Mouse (Mus musculus) heart, embryonic 13.5 days (tissue): ENCODE results near the gene Klrb1f. TPM values are rescaled to one million over a fixed set of nuclear protein-coding genes. Genes with fewer than 3 reads are reported as not detected.

Experiments
- ATAC-seq: fragments of 200-750 bp; cut with Nextera tagmentation; 2 replicates; pipeline ENCODE4 v1.8.0; 2017; ENCODE audit warnings: moderate TSS enrichment; ENCODE audit not compliant: insufficient number of reproducible peaks, low FRiP score, low TSS enrichment; ENCODE audit errors: extremely low read depth
- H3K27ac ChIP-seq: fragments of 300-500 bp; sonication (generic); replicated peaks from 2 replicates; pipeline ENCODE4 v1.5.1; 2015; ENCODE audit warnings: moderate library complexity, mild to moderate bottlenecking, inconsistent platforms
- H3K27me3 ChIP-seq: fragments of 300-500 bp; sonication (generic); replicated peaks from 2 replicates; pipeline ENCODE4 v1.6.1; 2015; ENCODE audit warnings: mild to moderate bottlenecking, inconsistent platforms
- H3K36me3 ChIP-seq: fragments of 300-500 bp; sonication (generic); 2 replicates; pipeline ENCODE4 v1.6.1; 2015; ENCODE audit warnings: mild to moderate bottlenecking, inconsistent platforms
- H3K4me1 ChIP-seq: fragments of 300-500 bp; sonication (generic); 2 replicates; pipeline ENCODE4 v1.6.1; 2015; ENCODE audit warnings: inconsistent platforms
- H3K4me2 ChIP-seq: fragments of 300-500 bp; sonication (generic); 2 replicates; pipeline ENCODE4 v1.6.1; 2015; ENCODE audit warnings: inconsistent platforms, mild to moderate bottlenecking, moderate library complexity
- H3K4me3 ChIP-seq: fragments of 300-500 bp; sonication (generic); 2 replicates; pipeline ENCODE4 v1.5.1; 2015; ENCODE audit warnings: moderate library complexity, mild to moderate bottlenecking, inconsistent platforms
- H3K9ac ChIP-seq: fragments of 300-500 bp; sonication (generic); 2 replicates; pipeline ENCODE4 v1.6.1; 2015; ENCODE audit warnings: inconsistent platforms, mild to moderate bottlenecking, moderate library complexity
- H3K9me3 ChIP-seq: fragments of 300-500 bp; sonication (generic); 2 replicates; pipeline ENCODE4 v1.6.1; 2016; ENCODE audit warnings: inconsistent platforms
- WGBS: fragments of 180-500 bp; shearing (Covaris S2); methylation state at CpG from one replicate; pipeline ENCODE4 v1.1.7; 2015; ENCODE audit warnings: mixed read lengths; 5-methylcytosine and 5-hydroxymethylcytosine counted together
- polyA plus RNA-seq: library from polyadenylated mRNA; unstranded; fragments of >200 nt; fragmentation: Nextera tagmentation; extraction: Ambion mirVana; gene quantifications from 2 replicates; pipeline ENCODE4 v1.2.1, GENCODE M21; 2015

The Klrb1f gene
- polyA plus RNA-seq, 1 experiment from 2014 or later, result not detected

- Histone ChIP-seq H3K4me3 (no peak overlapping the region), H3K9me3 (no peaks in the 10 kb centered on the region), H3K4me1 (no peaks in the 10 kb centered on the region), H3K27ac (no peak overlapping the region), H3K27me3 (no peaks in the 10 kb centered on the region), H3K4me2 (no peak overlapping the region), H3K9ac (no peak overlapping the region), H3K36me3 (no peaks in the 10 kb centered on the region)
- WGBS, result 78% methylated on average over 8 of the region's 8 CpGs
- ATAC-seq, result no peak
These were observed 18.1 kb upstream of the Klrb1f start for GRCm38 (mm10) chr6:129027451-129028248.

- no peak for ATAC-seq
- Histone ChIP-seq H3K4me3 (no peak overlapping the region), H3K27me3 (no peaks in the 10 kb centered on the region), H3K27ac (no peak overlapping the region), H3K9me3 (no peaks in the 10 kb centered on the region), H3K4me1 (no peaks in the 10 kb centered on the region), H3K9ac (no peak overlapping the region), H3K4me2 (no peak overlapping the region), H3K36me3 (no peaks in the 10 kb centered on the region)
- 50% methylated on average over 6 of the region's 6 CpGs for WGBS
These were observed 15.4 kb upstream of the Klrb1f start for GRCm38 (mm10) chr6:129030175-129030824.

GRCm38 (mm10) chr6:129030964-129031363, 14.7 kb upstream of the Klrb1f start:
- no peak overlapping the region for H3K4me3 ChIP-seq
- no peaks in the 10 kb centered on the region for H3K27me3 ChIP-seq
- no peaks in the 10 kb centered on the region for H3K4me1 ChIP-seq
- no peak overlapping the region for H3K9ac ChIP-seq
- no peak for ATAC-seq
- H3K4me2 ChIP-seq, result no peak overlapping the region
- H3K27ac ChIP-seq, result no peak overlapping the region
- no peaks in the 10 kb centered on the region for H3K9me3 ChIP-seq
- WGBS, result 67% methylated on average over 2 of the region's 2 CpGs
- H3K36me3 ChIP-seq, result no peaks in the 10 kb centered on the region

GRCm38 (mm10) chr6:129033397-129033796, 12.3 kb upstream of the Klrb1f start:
- 60% methylated on average over 2 of the region's 2 CpGs for WGBS
- Histone ChIP-seq H3K27me3 (no peaks in the 10 kb centered on the region), H3K4me2 (no peak overlapping the region), H3K4me1 (no peaks in the 10 kb centered on the region), H3K9ac (no peak overlapping the region), H3K27ac (no peak overlapping the region), H3K9me3 (no peaks in the 10 kb centered on the region), H3K4me3 (no peak overlapping the region), H3K36me3 (no peaks in the 10 kb centered on the region)
- no peak for ATAC-seq

- H3K9ac ChIP-seq, result no peak overlapping the region
- H3K27me3 ChIP-seq, result no peaks in the 10 kb centered on the region
- no peaks in the 10 kb centered on the region for H3K9me3 ChIP-seq
- H3K4me1 ChIP-seq, result no peaks in the 10 kb centered on the region
- H3K27ac ChIP-seq, result no peak overlapping the region
- no peaks in the 10 kb centered on the region for H3K36me3 ChIP-seq
- H3K4me3 ChIP-seq, result no peak overlapping the region
- no peak overlapping the region for H3K4me2 ChIP-seq
- WGBS, result 54% methylated on average over 2 of the region's 2 CpGs
- ATAC-seq, result no peak
These were observed 10.7 kb upstream of the Klrb1f start for GRCm38 (mm10) chr6:129035017-129035416.

GRCm38 (mm10) chr6:129036326-129036725, 9.4 kb upstream of the Klrb1f start:
- H3K27me3 ChIP-seq, result no peaks in the 10 kb centered on the region
- H3K9me3 ChIP-seq, result no peaks in the 10 kb centered on the region
- no peak overlapping the region for H3K9ac ChIP-seq
- no peak overlapping the region for H3K27ac ChIP-seq
- H3K4me2 ChIP-seq, result no peak overlapping the region
- no peaks in the 10 kb centered on the region for H3K36me3 ChIP-seq
- H3K4me3 ChIP-seq, result no peak overlapping the region
- no peak for ATAC-seq
- no peaks in the 10 kb centered on the region for H3K4me1 ChIP-seq

- H3K4me3 ChIP-seq, result no peak overlapping the region
- H3K4me1 ChIP-seq, result no peaks in the 10 kb centered on the region
- H3K9ac ChIP-seq, result no peak overlapping the region
- H3K4me2 ChIP-seq, result no peak overlapping the region
- H3K27ac ChIP-seq, result no peak overlapping the region
- WGBS, result 62% methylated on average over 2 of the region's 2 CpGs
- no peaks in the 10 kb centered on the region for H3K9me3 ChIP-seq
- ATAC-seq, result no peak
- no peaks in the 10 kb centered on the region for H3K36me3 ChIP-seq
- no peaks in the 10 kb centered on the region for H3K27me3 ChIP-seq
These were observed 8.7 kb upstream of the Klrb1f start for GRCm38 (mm10) chr6:129036890-129037463.

GRCm38 (mm10) chr6:129041470-129041869, 4.2 kb upstream of the Klrb1f start:
- Histone ChIP-seq H3K27ac (no peak overlapping the region), H3K9ac (no peak overlapping the region), H3K4me1 (no peaks in the 10 kb centered on the region), H3K4me2 (no peak overlapping the region), H3K4me3 (no peak overlapping the region), H3K36me3 (no peaks in the 10 kb centered on the region), H3K9me3 (0 out of 2 replicates have a peak, but pooled peaks cover 3% of the 10 kb centered on the region), H3K27me3 (no peaks in the 10 kb centered on the region)
- ATAC-seq, result no peak
- 90% methylated on average over 2 of the region's 2 CpGs for WGBS

GRCm38 (mm10) chr6:129042470-129042869, 3.2 kb upstream of the Klrb1f start:
- H3K4me2 ChIP-seq, result no peak overlapping the region
- no peaks in the 10 kb centered on the region for H3K4me1 ChIP-seq
- H3K4me3 ChIP-seq, result no peak overlapping the region
- no peak overlapping the region for H3K9ac ChIP-seq
- no peaks in the 10 kb centered on the region for H3K36me3 ChIP-seq
- H3K27me3 ChIP-seq, result no peaks in the 10 kb centered on the region
- 0 out of 2 replicates have a peak, but pooled peaks cover 3% of the 10 kb centered on the region for H3K9me3 ChIP-seq
- no peak for ATAC-seq
- no peak overlapping the region for H3K27ac ChIP-seq

- H3K27ac ChIP-seq, result no peak overlapping the region
- no peak overlapping the region; the same call in 1 of the 2 replicates for H3K4me3 ChIP-seq
- WGBS, result 31% methylated on average over 4 of the region's 4 CpGs
- no peaks in the 10 kb centered on the region for H3K27me3 ChIP-seq
- no peaks in the 10 kb centered on the region for H3K36me3 ChIP-seq
- no peaks in the 10 kb centered on the region for H3K9me3 ChIP-seq
- H3K9ac ChIP-seq, result no peak overlapping the region
- no peak for ATAC-seq
- H3K4me2 ChIP-seq, result peak overlapping the region; percentile 72
- H3K4me1 ChIP-seq, result 0 out of 2 replicates have a peak, but pooled peaks cover 4% of the 10 kb centered on the region
These were observed 2.7 kb downstream of the Klrb1f start for GRCm38 (mm10) chr6:129048381-129048780.

- H3K27me3 ChIP-seq, result no peaks in the 10 kb centered on the region
- peak overlapping the region; percentile 50 for H3K4me3 ChIP-seq
- no peaks in the 10 kb centered on the region for H3K36me3 ChIP-seq
- peak overlapping the region; percentile 70 for H3K9ac ChIP-seq
- no peaks in the 10 kb centered on the region for H3K9me3 ChIP-seq
- WGBS, result under 1% methylated on average over 13 of the region's 13 CpGs
- peak; percentile 68; the same call in 1 of the 2 replicates for ATAC-seq
- H3K27ac ChIP-seq, result no peak overlapping the region
- H3K4me1 ChIP-seq, result 0 out of 2 replicates have a peak, but pooled peaks cover 4% of the 10 kb centered on the region
- peak overlapping the region; percentile 72 for H3K4me2 ChIP-seq
These were observed 3.3 kb downstream of the Klrb1f start for GRCm38 (mm10) chr6:129048857-129049473.
